Mouse (Mus musculus) MEL (cell line): ENCODE results near the gene Rps6kb2. TPM values are rescaled to one million over a fixed set of nuclear protein-coding genes. Genes with fewer than 3 reads are reported as not detected.
A peak's percentile ranks its signal among the peaks of the same experiment; 100 is the strongest.

ENCODE experiments used
- DNase-seq: peaks from one replicate; pipeline ENCODE4 v3.0.0; 2011; ENCODE audit warnings: low read depth, low spot score
- H3K27ac ChIP-seq: 2 replicates; pipeline ENCODE4 v1.5.1; 2012; ENCODE audit warnings: low read depth, mild to moderate bottlenecking, control low read depth, low read length, moderate library complexity; ENCODE audit not compliant: control insufficient read depth
- H3K27me3 ChIP-seq, 2 experiments: fragments of 150-350 bp in 1 of 2; sonication (generic) in 1 of 2; 2 replicates each; pipeline ENCODE4 v1.6.1; 2012; ENCODE audit warnings: low read length in 2 of 2, mild to moderate bottlenecking in 2 of 2, improper control_type of control experiment in 1 of 2, moderate library complexity in 1 of 2; ENCODE audit not compliant: insufficient read depth in 2 of 2, control insufficient read depth in 1 of 2
- H3K36me3 ChIP-seq, 2 experiments: 2 replicates each; pipeline ENCODE4 v1.6.1; 2012 to 2014; ENCODE audit warnings: low read length in 2 of 2, improper control_type of control experiment in 1 of 2, inconsistent platforms in 1 of 2, mild to moderate bottlenecking in 1 of 2; ENCODE audit not compliant: insufficient read depth in 2 of 2, control insufficient read depth in 1 of 2
- H3K4me1 ChIP-seq, 2 experiments: fragments of 150-350 bp in 1 of 2; sonication (generic) in 1 of 2; 2 replicates each; pipeline ENCODE4 v1.6.1; 2012; ENCODE audit warnings: low read length in 2 of 2, improper control_type of control experiment in 1 of 2, mild to moderate bottlenecking in 1 of 2; ENCODE audit not compliant: insufficient read depth in 2 of 2, control insufficient read depth in 1 of 2
- H3K4me3 ChIP-seq, 2 experiments: fragments of 150-350 bp in 1 of 2; sonication (generic) in 1 of 2; 2 replicates each; pipeline ENCODE4 v1.5.1; 2012; ENCODE audit warnings: low read depth in 2 of 2, low read length in 2 of 2, mild to moderate bottlenecking in 2 of 2, moderate library complexity in 2 of 2, control low read depth in 1 of 2, improper control_type of control experiment in 1 of 2; ENCODE audit not compliant: control insufficient read depth in 1 of 2, insufficient read depth in 1 of 2
- H3K79me2 ChIP-seq: 2 replicates; pipeline ENCODE4 v1.6.1; 2012; ENCODE audit warnings: mild to moderate bottlenecking, low read length, moderate library complexity; ENCODE audit not compliant: control insufficient read depth, poor library complexity, insufficient read depth
- H3K9ac ChIP-seq: 2 replicates; pipeline ENCODE4 v1.6.1; 2012; ENCODE audit warnings: low read depth, mild to moderate bottlenecking, control low read depth, low read length, moderate library complexity; ENCODE audit not compliant: control insufficient read depth, poor library complexity, severe bottlenecking
- H3K9me3 ChIP-seq: fragments of 150-350 bp; sonication (generic); replicated peaks from 2 replicates; pipeline ENCODE4 v1.6.1; 2012; ENCODE audit warnings: mild to moderate bottlenecking, low read length, improper control_type of control experiment, moderate library complexity; ENCODE audit not compliant: insufficient read depth
- CHD1 ChIP-seq: IDR thresholded peaks from 2 replicates; pipeline ENCODE4 v1.6.1; 2012; ENCODE audit warnings: low read depth, mild to moderate bottlenecking, inconsistent platforms, low read length, improper control_type of control experiment
- CHD2 ChIP-seq: IDR thresholded peaks from 2 replicates; pipeline ENCODE4 v1.6.1; 2011; ENCODE audit warnings: low read length, improper control_type of control experiment
- CTCF ChIP-seq, 3 experiments: IDR thresholded peaks in 2 of 3; conservative IDR thresholded peaks in 1 of 3; 2 replicates each; pipeline ENCODE4 v1.5.1; 2011 to 2012; ENCODE audit warnings: low read length in 3 of 3, low read depth in 2 of 3, mild to moderate bottlenecking in 2 of 3, improper control_type of control experiment in 1 of 3, inconsistent platforms in 1 of 3, mixed read lengths in 1 of 3, moderate library complexity in 1 of 3; ENCODE audit not compliant: control insufficient read depth in 1 of 3, insufficient read depth in 1 of 3, poor library complexity in 1 of 3, severe bottlenecking in 1 of 3
- E2F4 ChIP-seq: IDR thresholded peaks from 2 replicates; pipeline ENCODE4 v1.6.1; 2011; ENCODE audit warnings: low read depth, low read length, improper control_type of control experiment, borderline replicate concordance
- EP300 ChIP-seq, 2 experiments: IDR thresholded peaks; 2 replicates each; pipeline ENCODE4 v1.6.1; 2011; ENCODE audit warnings: improper control_type of control experiment in 2 of 2, low read length in 2 of 2, low read depth in 1 of 2, mild to moderate bottlenecking in 1 of 2
- HCFC1 ChIP-seq: IDR thresholded peaks from 2 replicates; pipeline ENCODE4 v1.6.1; 2012; ENCODE audit warnings: low read depth, mild to moderate bottlenecking, inconsistent platforms, low read length, improper control_type of control experiment, moderate library complexity
- KAT2A ChIP-seq: conservative IDR thresholded peaks from 2 replicates; pipeline ENCODE4 v1.6.1; 2012; ENCODE audit warnings: low read depth, low read length, improper control_type of control experiment, inconsistent platforms
- MAX ChIP-seq: IDR thresholded peaks from 2 replicates; pipeline ENCODE4 v1.6.1; 2011; ENCODE audit warnings: low read length, improper control_type of control experiment
- MEF2A ChIP-seq: IDR thresholded peaks from 2 replicates; pipeline ENCODE4 v1.6.1; 2014; ENCODE audit warnings: low read depth, mild to moderate bottlenecking, inconsistent platforms, low read length, improper control_type of control experiment; ENCODE audit not compliant: poor library complexity, insufficient replicate concordance, severe bottlenecking; ENCODE audit errors: extremely low read depth
- MXI1 ChIP-seq: IDR thresholded peaks from 2 replicates; pipeline ENCODE4 v1.6.1; 2011; ENCODE audit warnings: mild to moderate bottlenecking, low read depth, low read length, improper control_type of control experiment
- MYB ChIP-seq: IDR thresholded peaks from 2 replicates; pipeline ENCODE4 v1.6.1; 2011; ENCODE audit warnings: mild to moderate bottlenecking, low read depth, low read length, improper control_type of control experiment
- NRF1 ChIP-seq: IDR thresholded peaks from 2 replicates; pipeline ENCODE4 v1.6.1; 2014; ENCODE audit warnings: low read depth, mild to moderate bottlenecking, inconsistent platforms, low read length, improper control_type of control experiment, moderate library complexity; ENCODE audit not compliant: poor library complexity, insufficient read depth, severe bottlenecking
- RAD21 ChIP-seq: IDR thresholded peaks from 2 replicates; pipeline ENCODE4 v1.6.1; 2011; ENCODE audit warnings: mild to moderate bottlenecking, low read depth, low read length, improper control_type of control experiment
- TBP ChIP-seq: IDR thresholded peaks from 2 replicates; pipeline ENCODE4 v1.8.0; 2011; ENCODE audit warnings: low read depth, low read length, improper control_type of control experiment
- TCF12 ChIP-seq: IDR thresholded peaks from 2 replicates; pipeline ENCODE4 v1.6.1; 2014; ENCODE audit warnings: low read depth, mild to moderate bottlenecking, inconsistent platforms, low read length, improper control_type of control experiment, moderate library complexity
- ZC3H11A ChIP-seq: IDR thresholded peaks from 2 replicates; pipeline ENCODE4 v1.6.1; 2012; ENCODE audit warnings: low read depth, mild to moderate bottlenecking, inconsistent platforms, low read length, improper control_type of control experiment
- ZKSCAN1 ChIP-seq: IDR thresholded peaks from 2 replicates; pipeline ENCODE4 v1.6.1; 2012; ENCODE audit warnings: low read depth, mild to moderate bottlenecking, inconsistent platforms, low read length, improper control_type of control experiment, moderate library complexity
- ZMIZ1 ChIP-seq: IDR thresholded peaks from 2 replicates; pipeline ENCODE4 v1.6.1; 2012; ENCODE audit warnings: low read depth, mild to moderate bottlenecking, inconsistent platforms, low read length, improper control_type of control experiment, moderate library complexity
- ZNF384 ChIP-seq: IDR thresholded peaks from 2 replicates; pipeline ENCODE4 v1.6.1; 2012; ENCODE audit warnings: low read depth, mild to moderate bottlenecking, inconsistent platforms, low read length, improper control_type of control experiment
- polyA plus RNA-seq, 2 experiments: library from polyadenylated mRNA; stranded (reverse) in 1 of 2; unstranded in 1 of 2; fragments of >175 nt in 1 of 2; fragments of >200 nt in 1 of 2; gene quantifications; 2 replicates each; pipeline versions ENCODE4 v1.2.1 to v1.2.4; 2012; ENCODE audit warnings: low replicate concordance in 2 of 2, low read depth in 1 of 2; ENCODE audit not compliant: insufficient read length in 2 of 2, insufficient read depth in 1 of 2, missing spikeins in 1 of 2
- total RNA-seq: library from RNA; depleted of rRNA; stranded (reverse); fragments of 300-350 nt; gene quantifications from 2 replicates; pipeline ENCODE4 v1.2.3, GENCODE M21; 2012

Rps6kb2 gene
- total and polyA plus RNA-seq, 3 experiments, result 8.7 to 19.8 TPM; not detected in 1

DNA sequence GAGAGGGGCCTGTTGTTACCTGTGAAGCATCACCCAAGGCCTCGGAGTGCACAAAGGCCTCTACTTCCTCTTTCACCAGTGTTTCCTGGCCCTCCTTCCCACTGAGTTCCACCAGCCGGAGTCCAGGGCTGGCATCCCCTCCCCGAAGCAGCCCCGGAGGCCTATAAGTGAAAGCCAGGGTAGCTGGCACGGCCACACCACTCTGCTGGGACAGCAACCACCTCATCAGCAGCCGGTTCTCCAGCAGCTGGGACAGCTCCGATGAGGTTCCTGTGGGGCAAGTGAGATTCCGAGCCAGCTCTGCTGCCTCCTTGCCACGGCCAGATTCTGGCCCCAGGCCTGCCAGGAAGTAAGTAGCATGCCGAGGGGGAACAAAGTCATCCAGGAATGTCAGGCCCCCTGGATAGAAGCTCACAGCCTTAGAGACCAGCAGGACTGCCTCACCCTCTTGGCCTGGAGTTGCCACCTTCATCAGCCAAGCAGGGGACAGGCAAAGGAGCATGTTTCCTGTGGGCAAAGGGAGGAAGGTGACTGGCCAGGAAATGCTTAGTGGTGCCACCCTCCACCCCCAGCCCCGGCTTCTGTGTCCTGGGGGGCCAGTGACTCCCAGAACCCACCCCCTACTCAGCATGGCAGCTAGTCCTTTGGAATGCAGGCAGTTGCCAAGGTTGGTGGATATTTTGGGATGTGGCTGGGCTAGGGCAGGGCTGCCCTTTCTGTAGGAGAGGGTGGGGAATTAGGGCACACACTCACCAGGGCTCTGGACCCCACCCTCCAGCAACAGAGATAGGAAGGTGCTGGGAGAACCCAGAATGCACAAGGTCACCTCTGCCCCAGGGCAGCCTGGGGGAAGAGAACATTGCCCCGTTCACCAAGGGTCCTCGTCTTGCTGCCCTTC, 8.5 kb upstream of the Rps6kb2 start:
- H3K4me1 ChIP-seq, result peaks cover 0 to 8% of the 10 kb centered on the region in 2 experiments; a peak in 2 of 4 replicates
- peak; percentile 20 for DNase-seq
- H3K9ac ChIP-seq, result no peak overlapping the region
- H3K9me3 ChIP-seq, result no peaks in the 10 kb centered on the region
- TF ChIP-seq ZNF384, result no peak
- no peak for TF ChIP-seq E2F4
- no peak for TF ChIP-seq CHD1
- no peak for TF ChIP-seq HCFC1
- TF ChIP-seq ZC3H11A, result no peak
- no peak for TF ChIP-seq RAD21
- TF ChIP-seq MYB, result no peak
- no peak for TF ChIP-seq KAT2A
- TF ChIP-seq NRF1, result no peak
- no peak for TF ChIP-seq MAX
- TF ChIP-seq EP300 (IDR thresholded peaks at IDR 0.05; ENCODE audit: low read depth in 1 of 2, low read length in 2 of 2), result no peak
- no peak for TF ChIP-seq MEF2A
- TF ChIP-seq CHD2, result no peak
- TF ChIP-seq MXI1, result no peak
- TF ChIP-seq ZMIZ1, result no peak
- no peak for TF ChIP-seq TCF12
- TF ChIP-seq ZKSCAN1, result no peak
- no peak for TF ChIP-seq CTCF (IDR thresholded peaks at IDR 0.05 in 2 of 3, conservative IDR thresholded peaks at IDR 0.05 in 1 of 3; ENCODE audit: control insufficient read depth in 1 of 3, insufficient read depth in 1 of 3, low read depth in 2 of 3, low read length in 3 of 3, poor library complexity in 1 of 3, severe bottlenecking in 1 of 3)
- no peak for TF ChIP-seq TBP
- no peak overlapping the region for H3K27ac ChIP-seq
- no peaks in the 10 kb centered on the region; the same call in 1 of the 2 replicates for H3K79me2 ChIP-seq
- H3K4me3 ChIP-seq, result no peak overlapping the region
- H3K36me3 ChIP-seq, result peaks cover 0 to 4% of the 10 kb centered on the region in 2 experiments; a peak in 2 of 4 replicates
- H3K27me3 ChIP-seq, result no peaks in the 10 kb centered on the region
